Mouse (Mus musculus): ENCODE measurements around the gene Tead3.

GRCm38 (mm10) chr17:28313212-28313879 lies 37.3 kb downstream of the Tead3 start, which contains the start of gene Fance:
- no peak for TF ChIP-seq CTCF (IDR thresholded peaks at IDR 0.05; ENCODE audit: extremely low read depth, insufficient read depth, low read length)
- peak; percentile 78; the same call in 1 of the 2 replicates for TF ChIP-seq POLR2A (IDR thresholded peaks at IDR 0.05; ENCODE audit: extremely low read depth, insufficient read depth, low read length)
